Mouse (Mus musculus) heart, embryonic 12.5 days (tissue): ENCODE results near the gene Fras1. TPM values are rescaled to one million over a fixed set of nuclear protein-coding genes. Genes with fewer than 3 reads are reported as not detected.

Source experiments
- ATAC-seq: fragments of 200-750 bp; cut with Nextera tagmentation; 2 replicates; pipeline ENCODE4 v1.8.0; 2017; ENCODE audit warnings: moderate TSS enrichment, moderate library complexity; ENCODE audit not compliant: insufficient number of reproducible peaks, low FRiP score
- H3K27ac ChIP-seq: fragments of 300-500 bp; sonication (generic); 2 replicates; pipeline ENCODE4 v1.5.1; 2016; ENCODE audit warnings: mild to moderate bottlenecking, moderate library complexity; ENCODE audit not compliant: poor library complexity, severe bottlenecking
- H3K27me3 ChIP-seq: fragments of 300-500 bp; sonication (generic); replicated peaks from 2 replicates; pipeline ENCODE4 v1.6.1; 2016; ENCODE audit warnings: mild to moderate bottlenecking, moderate library complexity
- H3K36me3 ChIP-seq: fragments of 300-500 bp; sonication (generic); 2 replicates; pipeline ENCODE4 v1.6.1; 2016; ENCODE audit warnings: mild to moderate bottlenecking, moderate library complexity
- H3K4me1 ChIP-seq: fragments of 300-500 bp; sonication (generic); replicated peaks from 2 replicates; pipeline ENCODE4 v1.6.1; 2016; ENCODE audit warnings: mild to moderate bottlenecking
- H3K4me2 ChIP-seq: fragments of 300-500 bp; sonication (generic); 2 replicates; pipeline ENCODE4 v1.6.1; 2016; ENCODE audit warnings: mild to moderate bottlenecking, moderate library complexity
- H3K4me3 ChIP-seq: fragments of 300-500 bp; sonication (generic); 2 replicates; pipeline ENCODE4 v1.5.1; 2016; ENCODE audit warnings: mild to moderate bottlenecking
- H3K9ac ChIP-seq: fragments of 300-500 bp; sonication (generic); 2 replicates; pipeline ENCODE4 v1.6.1; 2016; ENCODE audit warnings: mild to moderate bottlenecking, moderate library complexity
- H3K9me3 ChIP-seq: fragments of 300-500 bp; sonication (generic); replicated peaks from 2 replicates; pipeline ENCODE4 v1.6.1; 2016; ENCODE audit warnings: mild to moderate bottlenecking, moderate library complexity
- WGBS: fragments of 180-500 bp; shearing (Covaris S2); methylation state at CpG from one replicate; pipeline ENCODE4 v1.1.7; 2016; 5-methylcytosine and 5-hydroxymethylcytosine counted together
- polyA plus RNA-seq: library from polyadenylated mRNA; unstranded; fragments of >200 nt; fragmentation: Nextera tagmentation; extraction: Ambion mirVana; gene quantifications from 2 replicates; pipeline ENCODE4 v1.2.1, GENCODE M21; 2016

Fras1 gene
- polyA plus RNA-seq, 1 experiment from 2014 or later: 22.8 TPM

GRCm38 (mm10) chr5:96373986-96374901, 489 bp downstream of the Fras1 start:
- ATAC-seq: peak; percentile 85
- under 1% methylated on average over 84 of the region's 84 CpGs for WGBS
- no peaks in the 10 kb centered on the region for H3K27me3 ChIP-seq
- H3K9me3 ChIP-seq: no peaks in the 10 kb centered on the region
- peaks cover 17% of the 10 kb centered on the region for H3K4me1 ChIP-seq
- no peaks in the 10 kb centered on the region for H3K36me3 ChIP-seq
- peak overlapping the region; percentile 85 for H3K4me2 ChIP-seq
- peak overlapping the region; percentile 64 for H3K27ac ChIP-seq
- H3K9ac ChIP-seq: peak overlapping the region; percentile 80
- peak overlapping the region; percentile 72 for H3K4me3 ChIP-seq

DNA sequence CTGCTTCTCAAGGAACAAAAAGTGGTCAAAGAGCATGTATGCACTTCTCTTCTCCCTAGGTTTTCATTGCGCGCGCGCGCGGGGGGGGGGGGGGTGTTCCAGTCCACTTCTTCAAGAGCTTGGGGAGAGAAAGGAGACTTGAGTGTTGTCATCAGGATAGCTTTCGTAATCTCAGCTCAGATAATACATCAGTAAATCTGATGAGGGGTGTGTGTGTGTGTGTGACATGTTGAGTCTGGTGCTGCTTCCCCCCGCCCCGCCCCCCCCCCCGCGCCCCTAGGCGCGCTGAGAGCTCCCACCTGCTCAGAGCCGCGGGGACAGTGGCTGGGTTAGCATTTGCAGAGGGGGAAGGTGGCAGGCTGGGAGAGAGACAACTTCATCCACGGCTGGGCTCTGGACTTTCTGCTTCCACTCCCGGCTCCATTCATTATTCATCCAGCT, 1.7 kb downstream of the Fras1 start:
- peak overlapping the region; percentile 72 for H3K4me3 ChIP-seq
- WGBS: 3% methylated on average over 12 of the region's 17 CpGs

DNA sequence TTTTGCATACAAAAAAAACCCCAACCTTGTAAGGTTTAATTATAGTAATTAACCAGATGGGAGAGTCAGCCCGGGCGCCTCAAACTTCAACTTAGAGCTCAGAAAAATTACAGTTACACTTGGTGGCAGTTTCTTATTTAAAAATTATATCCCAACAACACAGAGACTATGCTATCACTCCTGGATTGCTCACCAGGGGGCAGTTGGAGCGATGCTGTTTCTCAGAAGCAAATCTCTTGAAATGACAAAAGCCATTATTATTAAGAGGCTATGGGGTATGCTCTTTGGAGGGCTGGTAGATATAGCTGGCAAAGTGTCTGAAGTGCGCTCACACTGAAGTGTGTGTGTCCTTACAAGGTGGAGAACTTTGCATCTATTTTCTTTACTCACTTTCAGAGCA, 2.5 kb downstream of the Fras1 start:
- peak overlapping the region; percentile 85 for H3K4me2 ChIP-seq
- H3K27me3 ChIP-seq: no peaks in the 10 kb centered on the region
- H3K4me1 ChIP-seq: peaks cover 17% of the 10 kb centered on the region
- no peaks in the 10 kb centered on the region for H3K9me3 ChIP-seq
- H3K36me3 ChIP-seq: no peaks in the 10 kb centered on the region
- peak overlapping the region; percentile 72 for H3K4me3 ChIP-seq
- 68% methylated on average over 4 of the region's 4 CpGs for WGBS
- no peak for ATAC-seq
- no peak overlapping the region for H3K27ac ChIP-seq
- H3K9ac ChIP-seq: peak overlapping the region; percentile 80; the same call in 1 of the 2 replicates

More for the DNA sequence above, 1.7 kb downstream of the Fras1 start:
- ATAC-seq: no peak
- Histone ChIP-seq H3K4me2 (peak overlapping the region; percentile 85), H3K27me3 (no peaks in the 10 kb centered on the region), H3K36me3 (no peaks in the 10 kb centered on the region), H3K27ac (no peak overlapping the region), H3K9me3 (no peaks in the 10 kb centered on the region), H3K4me1 (peaks cover 17% of the 10 kb centered on the region), H3K9ac (peak overlapping the region; percentile 80)

- H3K27ac ChIP-seq: no peak overlapping the region
- no peaks in the 10 kb centered on the region for H3K27me3 ChIP-seq
- H3K4me1 ChIP-seq: no peaks in the 10 kb centered on the region
- ATAC-seq: no peak
- no peaks in the 10 kb centered on the region; the same call in 1 of the 2 replicates for H3K9me3 ChIP-seq
- peaks cover 8% of the 10 kb centered on the region; the same call in 1 of the 2 replicates for H3K36me3 ChIP-seq
- H3K4me2 ChIP-seq: no peak overlapping the region
- WGBS: 87% methylated on average over 15 of the region's 15 CpGs
- no peak overlapping the region for H3K4me3 ChIP-seq
- no peak overlapping the region for H3K9ac ChIP-seq
Observed at GRCm38 (mm10) chr5:96386138-96386933, 12.6 kb downstream of the Fras1 start.

DNA sequence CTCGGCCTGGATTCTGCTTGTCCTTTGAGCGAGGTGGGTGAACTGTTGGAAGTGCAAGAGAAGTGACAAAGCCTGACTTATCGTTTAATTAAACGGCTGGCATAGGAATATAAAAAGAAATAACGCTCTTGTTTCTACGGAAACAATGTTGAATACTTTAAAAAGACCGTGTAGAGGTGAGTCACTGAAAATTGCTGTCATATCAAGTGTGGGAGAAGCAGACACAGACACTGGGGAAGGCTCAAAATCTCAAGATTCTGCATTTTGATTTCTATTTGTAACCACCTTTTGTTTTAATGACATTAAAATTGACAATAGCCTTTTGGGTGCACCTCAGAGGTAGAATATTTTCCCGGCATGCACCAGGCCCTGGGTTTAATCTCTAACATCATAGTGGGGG, 14.6 kb downstream of the Fras1 start:
- Histone ChIP-seq H3K9me3 (no peaks in the 10 kb centered on the region; the same call in 1 of the 2 replicates), H3K36me3 (peaks cover 8% of the 10 kb centered on the region; the same call in 1 of the 2 replicates), H3K4me3 (no peak overlapping the region), H3K9ac (no peak overlapping the region), H3K27ac (no peak overlapping the region), H3K4me1 (no peaks in the 10 kb centered on the region), H3K27me3 (no peaks in the 10 kb centered on the region), H3K4me2 (no peak overlapping the region)
- no peak for ATAC-seq
- WGBS: 94% methylated on average over 8 of the region's 8 CpGs

GRCm38 (mm10) chr5:96389963-96390623, 16.3 kb downstream of the Fras1 start:
- WGBS: 79% methylated on average over 11 of the region's 11 CpGs
- no peak for ATAC-seq
- peaks cover 8% of the 10 kb centered on the region; the same call in 1 of the 2 replicates for H3K36me3 ChIP-seq

GRCm38 (mm10) chr5:96391086-96391485, 17.3 kb downstream of the Fras1 start:
- Histone ChIP-seq H3K36me3 (peaks cover 8% of the 10 kb centered on the region; the same call in 1 of the 2 replicates), H3K9ac (no peak overlapping the region), H3K9me3 (no peaks in the 10 kb centered on the region; the same call in 1 of the 2 replicates), H3K4me3 (no peak overlapping the region), H3K4me2 (no peak overlapping the region), H3K27me3 (no peaks in the 10 kb centered on the region), H3K27ac (no peak overlapping the region), H3K4me1 (no peaks in the 10 kb centered on the region; the same call in 1 of the 2 replicates)
- ATAC-seq: no peak
- 82% methylated on average over 4 of the region's 4 CpGs for WGBS

More at GRCm38 (mm10) chr5:96389963-96390623, 16.3 kb downstream of the Fras1 start:
- Histone ChIP-seq H3K9me3 (no peaks in the 10 kb centered on the region; the same call in 1 of the 2 replicates), H3K4me1 (no peaks in the 10 kb centered on the region), H3K9ac (no peak overlapping the region), H3K4me3 (no peak overlapping the region), H3K4me2 (no peak overlapping the region), H3K27me3 (no peaks in the 10 kb centered on the region), H3K27ac (no peak overlapping the region)

- Histone ChIP-seq H3K9ac (no peak overlapping the region), H3K36me3 (no peaks in the 10 kb centered on the region), H3K27me3 (no peaks in the 10 kb centered on the region), H3K4me2 (no peak overlapping the region), H3K27ac (no peak overlapping the region), H3K4me3 (no peak overlapping the region), H3K9me3 (no peaks in the 10 kb centered on the region), H3K4me1 (peaks cover 7% of the 10 kb centered on the region)
- no peak for ATAC-seq
- WGBS: 90% methylated on average over 4 of the region's 4 CpGs
Observed at GRCm38 (mm10) chr5:96394947-96395346, 21.2 kb downstream of the Fras1 start.

- Histone ChIP-seq H3K27ac (no peak overlapping the region), H3K27me3 (no peaks in the 10 kb centered on the region), H3K9me3 (no peaks in the 10 kb centered on the region), H3K4me2 (no peak overlapping the region), H3K4me3 (no peak overlapping the region), H3K4me1 (peaks cover 7% of the 10 kb centered on the region), H3K9ac (no peak overlapping the region), H3K36me3 (no peaks in the 10 kb centered on the region)
- WGBS: 63% methylated on average over 5 of the region's 5 CpGs
- ATAC-seq: no peak
Observed at GRCm38 (mm10) chr5:96395786-96396650, 22.3 kb downstream of the Fras1 start.

DNA sequence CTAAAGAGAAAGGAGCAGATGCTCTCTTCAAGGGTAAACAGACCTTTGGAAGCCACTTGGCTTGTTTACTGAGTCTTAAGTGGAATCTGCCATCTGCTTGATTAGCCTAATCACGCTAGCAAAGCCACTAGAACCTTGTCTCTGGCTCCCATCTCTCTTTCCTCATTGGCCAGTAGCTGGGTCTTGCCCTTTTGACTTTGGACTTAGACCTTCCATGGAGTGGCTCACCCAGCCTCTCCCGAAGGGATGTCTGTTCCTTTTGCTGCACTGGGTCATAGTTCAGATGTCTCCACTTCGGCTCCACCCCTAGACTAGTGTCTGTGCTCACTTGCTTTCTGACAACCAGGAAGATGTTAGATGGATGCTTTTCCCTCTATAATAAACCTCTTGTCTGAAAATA, 28.8 kb downstream of the Fras1 start:
- Histone ChIP-seq H3K4me1 (peaks cover 15% of the 10 kb centered on the region), H3K27ac (no peak overlapping the region), H3K27me3 (no peaks in the 10 kb centered on the region), H3K9ac (no peak overlapping the region), H3K4me2 (no peak overlapping the region), H3K9me3 (no peaks in the 10 kb centered on the region), H3K4me3 (no peak overlapping the region), H3K36me3 (no peaks in the 10 kb centered on the region)
- ATAC-seq: no peak
- 68% methylated on average over 3 of the region's 3 CpGs for WGBS
